Mouse (Mus musculus): ENCODE data around the gene Rab40c.

- TF ChIP-seq CTCF (IDR thresholded peaks at IDR 0.05; ENCODE audit: extremely low read depth, insufficient read depth, low read length) (no peak), POLR2A (IDR thresholded peaks at IDR 0.05; ENCODE audit: extremely low read depth, insufficient read depth, low read length) (no peak)
Measured at GRCm38 (mm10) chr17:25837533-25837932, 82.0 kb downstream of the Rab40c start.
